Mouse (Mus musculus) cerebellum, postnatal 36 days (tissue): ENCODE data around the gene Frrs1l.

Experiments used
- DNase-seq, 2 experiments: peaks; one replicate each; pipeline ENCODE4 v3.0.0; 2021 to 2022; ENCODE audit warnings: mixed read lengths in 2 of 2

Gene Frrs1l

GRCm38 (mm10) chr4:56965586-56966179 is 24.5 kb downstream of the Frrs1l start:
- DNase-seq, result no peak

GRCm38 (mm10) chr4:56963687-56964086 is 26.5 kb downstream of the Frrs1l start:
- peak; percentile 51 to 57 for DNase-seq

- no peak for DNase-seq
Observed at GRCm38 (mm10) chr4:56961320-56961925, 28.8 kb downstream of the Frrs1l start.

GRCm38 (mm10) chr4:56957518-56957917 is 32.7 kb downstream of the Frrs1l start:
- no peak for DNase-seq

GRCm38 (mm10) chr4:56953235-56953634 is 37.0 kb downstream of the Frrs1l start:
- DNase-seq, result no peak

GRCm38 (mm10) chr4:56951701-56952100 is 38.5 kb downstream of the Frrs1l start:
- no peak for DNase-seq

GRCm38 (mm10) chr4:56949494-56949893 is 40.7 kb downstream of the Frrs1l start:
- no peak for DNase-seq

- peak; percentile 93 to 94 for DNase-seq
Observed at GRCm38 (mm10) chr4:56946641-56947640, 43.2 kb downstream of the Frrs1l start, which contains the start of gene Tmem245. Gene Tmem245, minus strand, starts transcription at chr4:56947437.

GRCm38 (mm10) chr4:56946180-56946579 is 44.0 kb downstream of the Frrs1l start:
- DNase-seq, result no peak

GRCm38 (mm10) chr4:56944286-56944685 is 45.9 kb downstream of the Frrs1l start:
- DNase-seq, result no peak

GRCm38 (mm10) chr4:56943258-56943657 is 46.9 kb downstream of the Frrs1l start:
- DNase-seq, result no peak

GRCm38 (mm10) chr4:56942567-56942966 is 47.6 kb downstream of the Frrs1l start:
- no peak for DNase-seq

- no peak for DNase-seq
Observed at GRCm38 (mm10) chr4:56941481-56941880, 48.7 kb downstream of the Frrs1l start.

GRCm38 (mm10) chr4:56937136-56937535 is 53.1 kb downstream of the Frrs1l start:
- DNase-seq, result no peak

GRCm38 (mm10) chr4:56935327-56935726 is 54.9 kb downstream of the Frrs1l start:
- DNase-seq, result no peak

GRCm38 (mm10) chr4:56933154-56933553 is 57.0 kb downstream of the Frrs1l start:
- no peak for DNase-seq

GRCm38 (mm10) chr4:56932096-56932495 is 58.1 kb downstream of the Frrs1l start:
- DNase-seq, result no peak

GRCm38 (mm10) chr4:56930312-56930711 is 59.9 kb downstream of the Frrs1l start:
- no peak for DNase-seq

GRCm38 (mm10) chr4:56926971-56927370 is 63.2 kb downstream of the Frrs1l start:
- no peak for DNase-seq

- no peak for DNase-seq
Observed at GRCm38 (mm10) chr4:56922229-56922628, 68.0 kb downstream of the Frrs1l start.

GRCm38 (mm10) chr4:56915732-56916325 is 74.4 kb downstream of the Frrs1l start:
- no peak for DNase-seq

- no peak for DNase-seq
Observed at GRCm38 (mm10) chr4:56914761-56915160, 75.4 kb downstream of the Frrs1l start.

GRCm38 (mm10) chr4:56914338-56914737 is 75.9 kb downstream of the Frrs1l start:
- DNase-seq, result no peak
